Comparison of ENCODE assay signal across 13 mouse cellular contexts in genomic region chr3:104396067-104396735, GRCm38 (mm10).
DNase-seq lines count a peak whose midpoint lies in the region; ATAC-seq and TF ChIP-seq lines count a peak whose summit lies in the region.
"Had no signal": no experiment of that assay in that cellular context is flagged by ENCODE, and none has a peak within 500 bp of the region (broad histone marks: within the 10 kb centered on the region; RNA-seq: fewer than 3 reads in every experiment).

No protein-coding gene starts in this region.

- H3K27ac ChIP-seq in forebrain, embryonic 12.5 days, result 0 out of 2 replicates have a peak overlapping the region, but pooled peaks have one; percentile 19
- no peak overlapping the region for H3K27ac ChIP-seq in forebrain, embryonic 11.5 days (ENCODE audit: low read depth, low read length)
- H3K27ac ChIP-seq: embryonic facial prominence, embryonic 10.5 days; liver, embryonic 12.5 days had no signal

- 47% methylated on average over 11 of the region's 11 CpGs for WGBS in forebrain, embryonic 12.5 days
- WGBS in forebrain, embryonic 11.5 days, result 52% methylated on average over 11 of the region's 11 CpGs
- WGBS in lung, adult 2 months, result 62% methylated on average over 11 of the region's 11 CpGs

- H3K36me3 ChIP-seq in forebrain, embryonic 12.5 days (replicated peaks), result no peaks in the 10 kb centered on the region
- no peaks in the 10 kb centered on the region for H3K36me3 ChIP-seq in forebrain, embryonic 11.5 days (ENCODE audit: control insufficient read depth, insufficient read depth, low read length)
- H3K36me3 ChIP-seq: embryonic facial prominence, embryonic 10.5 days; liver, embryonic 12.5 days had no signal

- H3K27me3 ChIP-seq in forebrain, embryonic 12.5 days, result no peaks in the 10 kb centered on the region
- H3K27me3 ChIP-seq in forebrain, embryonic 11.5 days (ENCODE audit: control insufficient read depth, insufficient read depth, low read length), result no peaks in the 10 kb centered on the region
- H3K27me3 ChIP-seq: liver, embryonic 12.5 days had no signal

- no peak overlapping the region for H3K9ac ChIP-seq in forebrain, embryonic 12.5 days
- no peak overlapping the region for H3K9ac ChIP-seq in forebrain, embryonic 11.5 days (ENCODE audit: low read length)
- H3K9ac ChIP-seq: liver, embryonic 12.5 days had no signal

- no peak overlapping the region for H3K4me2 ChIP-seq in forebrain, embryonic 12.5 days
- no peak overlapping the region for H3K4me2 ChIP-seq in forebrain, embryonic 11.5 days (ENCODE audit: low read depth, low read length, severe bottlenecking)
- H3K4me2 ChIP-seq: liver, embryonic 12.5 days had no signal

- peak; percentile 39; the same call in 1 of the 2 replicates for ATAC-seq in forebrain, embryonic 12.5 days (ENCODE audit: low FRiP score)
- no peak for ATAC-seq in forebrain, embryonic 11.5 days (replicated peaks; ENCODE audit: low FRiP score)
- ATAC-seq: liver, embryonic 12.5 days had no signal

- H3K4me3 ChIP-seq in forebrain, embryonic 12.5 days (replicated peaks), result no peak overlapping the region
- H3K4me3 ChIP-seq in forebrain, embryonic 11.5 days (ENCODE audit: low read depth, low read length), result no peak overlapping the region
- no peak overlapping the region for H3K4me3 ChIP-seq in lung, adult 2 months (replicated peaks; ENCODE audit: extremely low read depth, low read depth, low read length)
- H3K4me3 ChIP-seq: embryonic facial prominence, embryonic 10.5 days; liver, embryonic 12.5 days had no signal

- H3K9me3 ChIP-seq in forebrain, embryonic 12.5 days, result no peaks in the 10 kb centered on the region
- no peaks in the 10 kb centered on the region for H3K9me3 ChIP-seq in forebrain, embryonic 11.5 days (ENCODE audit: control insufficient read depth, low read length)
- H3K9me3 ChIP-seq: embryonic facial prominence, embryonic 10.5 days; liver, embryonic 12.5 days had no signal

- TF ChIP-seq POLR2A in lung, adult 2 months (IDR thresholded peaks at IDR 0.05; ENCODE audit: borderline replicate concordance, extremely low read depth, low read depth, low read length), result no peak

- TF ChIP-seq CTCF in lung, adult 2 months (IDR thresholded peaks at IDR 0.05; ENCODE audit: insufficient read depth, low read length), result no peak

- no peak for DNase-seq in forebrain, embryonic 11.5 days (ENCODE audit: low spot score)
- peak; percentile 71 for DNase-seq in brain, adult 2 months (ENCODE audit: low read depth, low spot score)
- peak; percentile 77 to 84 for DNase-seq in cerebellum, postnatal 36 days
- peak; percentile 44 for DNase-seq in layer of hippocampus, adult 9-11 months
- DNase-seq in spleen, adult 18-20 months, result no peak
- no peak for DNase-seq in B cell, adult 2 months
- DNase-seq in lung, adult 2 months, result no peak
- DNase-seq: heart, adult 11 months; kidney, adult 8-10 months; lung, postnatal 4 days had no signal

- H3K4me1 ChIP-seq in forebrain, embryonic 12.5 days, result peaks cover 11% of the 10 kb centered on the region
- H3K4me1 ChIP-seq in forebrain, embryonic 11.5 days (replicated peaks; ENCODE audit: control insufficient read depth, insufficient read depth, low read length), result no peaks in the 10 kb centered on the region; the same call in 1 of the 2 replicates
- no peaks in the 10 kb centered on the region for H3K4me1 ChIP-seq in lung, adult 2 months (ENCODE audit: control insufficient read depth, insufficient read depth, low read length)
- H3K4me1 ChIP-seq: liver, embryonic 12.5 days had no signal

Comparison
In these comparisons a context has a peak if more than half of its experiments do, and no peak if none do; other contexts are left out.
1. DNase-seq: peak in brain, adult 2 months (single experiment), cerebellum, postnatal 36 days (2 of 2) and layer of hippocampus, adult 9-11 months (single experiment); none in forebrain, embryonic 11.5 days (single experiment), spleen, adult 18-20 months (0 of 2), B cell, adult 2 months (0 of 2) and lung, adult 2 months (single experiment).